Mouse (Mus musculus) liver, embryonic 13.5 days (tissue): ENCODE measurements at regions not wholly inside any gene's neighbourhood (a gene's known extent, or its start where the extent isn't known, plus 50 kb on each side); places are given as distances from the start of the nearest gene placed in this dataset.
A peak's percentile ranks its signal among the peaks of the same experiment; 100 is the strongest.
"Not testable (repeated sequence)": the region's sequence is repeated elsewhere in the genome, so short reads cannot be mapped to it uniquely, and the experiment has no call there.

Experiments
- ATAC-seq: fragments of 200-750 bp; cut with Nextera tagmentation; 2 replicates; pipeline ENCODE4 v1.8.0; 2017; ENCODE audit warnings: low read depth, mild to moderate bottlenecking, moderate number of reproducible peaks, moderate library complexity
- DNase-seq: peaks from one replicate; pipeline ENCODE4 v3.0.0; 2022
- H3K27ac ChIP-seq: fragments of 300-500 bp; sonication (generic); 2 replicates; pipeline ENCODE4 v1.5.1; 2015; ENCODE audit warnings: moderate library complexity, mild to moderate bottlenecking, inconsistent platforms
- H3K27me3 ChIP-seq: fragments of 300-500 bp; sonication (generic); 2 replicates; pipeline ENCODE4 v1.6.1; 2015; ENCODE audit warnings: mild to moderate bottlenecking, inconsistent platforms
- H3K36me3 ChIP-seq: fragments of 300-500 bp; sonication (generic); 2 replicates; pipeline ENCODE4 v1.6.1; 2015; ENCODE audit warnings: mild to moderate bottlenecking, inconsistent platforms
- H3K4me1 ChIP-seq: fragments of 300-500 bp; sonication (generic); replicated peaks from 2 replicates; pipeline ENCODE4 v1.6.1; 2015; ENCODE audit warnings: inconsistent platforms
- H3K4me2 ChIP-seq: fragments of 300-500 bp; sonication (generic); 2 replicates; pipeline ENCODE4 v1.6.1; 2015; ENCODE audit warnings: inconsistent platforms, mild to moderate bottlenecking, moderate library complexity
- H3K4me3 ChIP-seq: fragments of 300-500 bp; sonication (generic); replicated peaks from 2 replicates; pipeline ENCODE4 v1.5.1; 2015; ENCODE audit warnings: mild to moderate bottlenecking, inconsistent platforms
- H3K9ac ChIP-seq: fragments of 300-500 bp; sonication (generic); 2 replicates; pipeline ENCODE4 v1.6.1; 2015; ENCODE audit warnings: mild to moderate bottlenecking, inconsistent platforms
- H3K9me3 ChIP-seq: fragments of 300-500 bp; sonication (generic); replicated peaks from 2 replicates; pipeline ENCODE4 v1.6.1; 2016; ENCODE audit warnings: inconsistent platforms
- WGBS: fragments of 180-500 bp; shearing (Covaris S2); methylation state at CpG from one replicate; pipeline ENCODE4 v1.1.7; 2015; ENCODE audit not compliant: insufficient replicate concordance; 5-methylcytosine and 5-hydroxymethylcytosine counted together

- Histone ChIP-seq H3K27ac (no peak overlapping the region), H3K9me3 (no peaks in the 10 kb centered on the region), H3K4me2 (no peak overlapping the region)
Observed at GRCm38 (mm10) chrX:129546016-129546415, 203.5 kb upstream of the Diaph2 start.

GRCm38 (mm10) chrX:129547606-129548005 is 201.9 kb upstream of the Diaph2 start:
- H3K36me3 ChIP-seq: no peaks in the 10 kb centered on the region
- no peaks in the 10 kb centered on the region for H3K4me1 ChIP-seq
- WGBS: 76% methylated on average over 2 of the region's 2 CpGs
- no peak overlapping the region for H3K9ac ChIP-seq
- H3K4me2 ChIP-seq: no peak overlapping the region
- H3K27me3 ChIP-seq: no peaks in the 10 kb centered on the region
- H3K9me3 ChIP-seq: no peaks in the 10 kb centered on the region
- DNase-seq: no peak
- ATAC-seq: no peak
- H3K4me3 ChIP-seq: no peak overlapping the region
- H3K27ac ChIP-seq: no peak overlapping the region

More at GRCm38 (mm10) chrX:129546016-129546415, 203.5 kb upstream of the Diaph2 start:
- DNase-seq: no peak
- Histone ChIP-seq H3K4me3 (no peak overlapping the region), H3K27me3 (no peaks in the 10 kb centered on the region), H3K4me1 (no peaks in the 10 kb centered on the region), H3K36me3 (no peaks in the 10 kb centered on the region), H3K9ac (no peak overlapping the region)
- no peak for ATAC-seq

GRCm38 (mm10) chrX:129556001-129556400 is 193.5 kb upstream of the Diaph2 start:
- H3K9me3 ChIP-seq: no peaks in the 10 kb centered on the region
- no peak overlapping the region for H3K9ac ChIP-seq
- DNase-seq: no peak

GRCm38 (mm10) chrX:129599491-129599890 is 150.1 kb upstream of the Diaph2 start:
- Histone ChIP-seq H3K4me1 (no peaks in the 10 kb centered on the region), H3K4me3 (no peak overlapping the region), H3K9me3 (no peaks in the 10 kb centered on the region), H3K27ac (no peak overlapping the region), H3K36me3 (no peaks in the 10 kb centered on the region), H3K27me3 (no peaks in the 10 kb centered on the region), H3K4me2 (no peak overlapping the region), H3K9ac (no peak overlapping the region)
- DNase-seq (no peak), ATAC-seq (no peak)
- 57% methylated on average over 4 of the region's 4 CpGs for WGBS

More at GRCm38 (mm10) chrX:129556001-129556400, 193.5 kb upstream of the Diaph2 start:
- H3K4me1 ChIP-seq: no peaks in the 10 kb centered on the region
- H3K4me3 ChIP-seq: no peak overlapping the region
- H3K27ac ChIP-seq: no peak overlapping the region
- H3K36me3 ChIP-seq: no peaks in the 10 kb centered on the region
- H3K4me2 ChIP-seq: no peak overlapping the region
- ATAC-seq: no peak
- H3K27me3 ChIP-seq: no peaks in the 10 kb centered on the region

- no peak overlapping the region for H3K4me3 ChIP-seq
- H3K4me2 ChIP-seq: no peak overlapping the region
- H3K27me3 ChIP-seq: no peaks in the 10 kb centered on the region
- no peaks in the 10 kb centered on the region for H3K36me3 ChIP-seq
- peak; percentile 58; the same call in 1 of the 2 replicates for ATAC-seq
- H3K9ac ChIP-seq: no peak overlapping the region
- no peaks in the 10 kb centered on the region for H3K4me1 ChIP-seq
- H3K27ac ChIP-seq: no peak overlapping the region
- WGBS: 22% methylated on average over 2 of the region's 2 CpGs
- no peak for DNase-seq
- no peaks in the 10 kb centered on the region for H3K9me3 ChIP-seq
Observed at GRCm38 (mm10) chrX:129607842-129608241, 141.7 kb upstream of the Diaph2 start.

GRCm38 (mm10) chrX:129611500-129611899 is 138.0 kb upstream of the Diaph2 start:
- not testable (repeated sequence) for H3K27ac ChIP-seq, H3K9ac ChIP-seq, ATAC-seq, H3K4me1 ChIP-seq, H3K4me3 ChIP-seq, DNase-seq, H3K4me2 ChIP-seq, H3K9me3 ChIP-seq, H3K27me3 ChIP-seq, H3K36me3 ChIP-seq
- WGBS: 58% methylated on average over 4 of the region's 4 CpGs

- DNase-seq (no peak), ATAC-seq (no peak)
- Histone ChIP-seq H3K36me3 (no peaks in the 10 kb centered on the region), H3K27ac (no peak overlapping the region), H3K9me3 (no peaks in the 10 kb centered on the region), H3K9ac (no peak overlapping the region), H3K4me3 (no peak overlapping the region), H3K27me3 (no peaks in the 10 kb centered on the region), H3K4me1 (no peaks in the 10 kb centered on the region), H3K4me2 (no peak overlapping the region)
- 23% methylated on average over 1 of the region's 1 CpGs for WGBS
Observed at GRCm38 (mm10) chrX:129637016-129637415, 112.5 kb upstream of the Diaph2 start.

GRCm38 (mm10) chrX:129645106-129645505 is 104.4 kb upstream of the Diaph2 start:
- 81% methylated on average over 2 of the region's 2 CpGs for WGBS

GRCm38 (mm10) chrX:129656906-129657305 is 92.6 kb upstream of the Diaph2 start:
- H3K36me3 ChIP-seq: no peaks in the 10 kb centered on the region
- H3K9ac ChIP-seq: no peak overlapping the region
- H3K4me2 ChIP-seq: no peak overlapping the region
- H3K4me3 ChIP-seq: no peak overlapping the region
- DNase-seq (no peak), ATAC-seq (no peak)
- no peak overlapping the region for H3K27ac ChIP-seq
- no peaks in the 10 kb centered on the region for H3K27me3 ChIP-seq
- H3K9me3 ChIP-seq: no peaks in the 10 kb centered on the region
- no peaks in the 10 kb centered on the region for H3K4me1 ChIP-seq

More at GRCm38 (mm10) chrX:129645106-129645505, 104.4 kb upstream of the Diaph2 start:
- H3K4me2 ChIP-seq: no peak overlapping the region
- ATAC-seq: no peak
- no peaks in the 10 kb centered on the region for H3K36me3 ChIP-seq
- H3K4me1 ChIP-seq: no peaks in the 10 kb centered on the region
- H3K4me3 ChIP-seq: no peak overlapping the region
- no peak overlapping the region for H3K9ac ChIP-seq
- H3K9me3 ChIP-seq: no peaks in the 10 kb centered on the region
- no peak overlapping the region for H3K27ac ChIP-seq
- H3K27me3 ChIP-seq: no peaks in the 10 kb centered on the region
- no peak for DNase-seq

GRCm38 (mm10) chrX:129690677-129691076 is 58.9 kb upstream of the Diaph2 start:
- Histone ChIP-seq H3K9ac (no peak overlapping the region), H3K36me3 (no peaks in the 10 kb centered on the region), H3K4me3 (no peak overlapping the region), H3K4me2 (no peak overlapping the region), H3K4me1 (no peaks in the 10 kb centered on the region), H3K9me3 (no peaks in the 10 kb centered on the region), H3K27me3 (no peaks in the 10 kb centered on the region), H3K27ac (no peak overlapping the region)
- DNase-seq (no peak), ATAC-seq (no peak)
- WGBS: 42% methylated on average over 1 of the region's 1 CpGs
